Mouse (Mus musculus) liver, embryonic 15.5 days (tissue): ENCODE results near the gene Ptma. TPM values are rescaled to one million over a fixed set of nuclear protein-coding genes. Genes with fewer than 3 reads are reported as not detected.

Source experiments
- ATAC-seq: fragments of 200-750 bp; cut with Nextera tagmentation; 2 replicates; pipeline ENCODE4 v1.8.0; 2017; ENCODE audit warnings: moderate number of reproducible peaks, mild to moderate bottlenecking, moderate library complexity; ENCODE audit not compliant: insufficient read depth
- H3K27ac ChIP-seq: fragments of 300-500 bp; sonication (generic); replicated peaks from 2 replicates; pipeline ENCODE4 v1.5.1; 2015; ENCODE audit warnings: mild to moderate bottlenecking, inconsistent platforms
- H3K27me3 ChIP-seq: fragments of 300-500 bp; sonication (generic); 2 replicates; pipeline ENCODE4 v1.6.1; 2015; ENCODE audit warnings: mild to moderate bottlenecking, inconsistent platforms
- H3K36me3 ChIP-seq: fragments of 300-500 bp; sonication (generic); replicated peaks from 2 replicates; pipeline ENCODE4 v1.6.1; 2015; ENCODE audit warnings: moderate library complexity, mild to moderate bottlenecking, inconsistent platforms
- H3K4me1 ChIP-seq: fragments of 300-500 bp; sonication (generic); replicated peaks from 2 replicates; pipeline ENCODE4 v1.6.1; 2015; ENCODE audit warnings: inconsistent platforms
- H3K4me2 ChIP-seq: fragments of 300-500 bp; sonication (generic); 2 replicates; pipeline ENCODE4 v1.6.1; 2015; ENCODE audit warnings: moderate library complexity, mild to moderate bottlenecking, inconsistent platforms
- H3K4me3 ChIP-seq: fragments of 300-500 bp; sonication (generic); replicated peaks from 2 replicates; pipeline ENCODE4 v1.5.1; 2015; ENCODE audit warnings: mild to moderate bottlenecking, inconsistent platforms
- H3K9ac ChIP-seq: fragments of 300-500 bp; sonication (generic); 2 replicates; pipeline ENCODE4 v1.6.1; 2015; ENCODE audit warnings: moderate library complexity, mild to moderate bottlenecking, inconsistent platforms
- H3K9me3 ChIP-seq: fragments of 300-500 bp; sonication (generic); replicated peaks from 2 replicates; pipeline ENCODE4 v1.6.1; 2016; ENCODE audit warnings: inconsistent platforms
- WGBS: fragments of 180-500 bp; shearing (Covaris S2); methylation state at CpG from one replicate; pipeline ENCODE4 v1.1.7; 2015; ENCODE audit warnings: mixed read lengths; ENCODE audit not compliant: insufficient replicate concordance; 5-methylcytosine and 5-hydroxymethylcytosine counted together
- polyA plus RNA-seq: library from polyadenylated mRNA; unstranded; fragments of >200 nt; fragmentation: Nextera tagmentation; extraction: Ambion mirVana; gene quantifications from 2 replicates; pipeline ENCODE4 v1.2.1, GENCODE M21; 2015

Gene Ptma
- polyA plus RNA-seq, 1 experiment from 2014 or later = 778 TPM

DNA sequence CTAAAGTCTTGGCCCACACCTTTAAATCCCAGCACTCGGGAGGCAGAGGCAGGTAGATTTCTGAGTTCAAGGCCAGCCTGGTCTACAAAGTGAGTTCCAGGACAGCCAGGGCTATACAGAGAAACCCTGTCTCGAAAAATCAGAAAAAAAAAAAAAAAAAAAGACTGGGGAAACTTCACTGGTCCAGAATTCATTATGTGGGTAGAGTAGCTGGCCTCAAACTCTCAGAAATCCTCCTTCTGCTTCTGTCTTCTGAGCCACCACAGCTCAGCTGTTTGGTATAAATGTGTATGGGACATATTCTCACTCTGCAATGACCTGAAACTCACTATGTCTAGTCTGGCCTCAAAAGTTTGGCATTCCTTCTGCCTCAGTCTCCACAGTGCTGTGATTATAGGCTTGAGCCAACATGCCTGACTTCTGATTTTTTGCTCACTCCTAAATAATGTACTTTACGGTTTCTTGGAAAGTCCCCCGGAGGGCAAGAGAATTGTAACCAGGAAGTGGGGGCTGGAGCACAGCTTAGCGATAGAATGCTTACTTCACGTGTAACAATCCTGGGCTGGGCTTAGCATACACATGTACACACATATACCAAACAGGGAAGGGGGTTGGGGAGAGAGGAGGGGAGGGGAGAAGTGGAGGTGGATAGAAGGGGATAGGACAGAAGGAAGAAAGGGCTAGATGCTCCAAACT is 10.7 kb upstream of the Ptma start:
- 45% methylated on average over 6 of the region's 6 CpGs for WGBS

GRCm38 (mm10) chr1:86517076-86517475 is 9.4 kb upstream of the Ptma start:
- Histone ChIP-seq H3K9me3 (no peaks in the 10 kb centered on the region), H3K4me3 (no peak overlapping the region), H3K4me2 (no peak overlapping the region), H3K27ac (no peak overlapping the region), H3K4me1 (peaks cover 8% of the 10 kb centered on the region), H3K27me3 (0 out of 2 replicates have a peak, but pooled peaks cover 4% of the 10 kb centered on the region), H3K36me3 (no peaks in the 10 kb centered on the region), H3K9ac (no peak overlapping the region)
- no peak for ATAC-seq
- WGBS = 59% methylated on average over 3 of the region's 3 CpGs

More for the DNA sequence above, 10.7 kb upstream of the Ptma start:
- Histone ChIP-seq H3K27ac (no peak overlapping the region), H3K4me1 (peaks cover 18% of the 10 kb centered on the region), H3K9me3 (no peaks in the 10 kb centered on the region), H3K36me3 (no peaks in the 10 kb centered on the region), H3K9ac (no peak overlapping the region), H3K27me3 (0 out of 2 replicates have a peak, but pooled peaks cover 4% of the 10 kb centered on the region), H3K4me3 (no peak overlapping the region), H3K4me2 (no peak overlapping the region)
- no peak for ATAC-seq

- Histone ChIP-seq H3K4me2 (no peak overlapping the region), H3K27ac (no peak overlapping the region), H3K9ac (no peak overlapping the region), H3K27me3 (0 out of 2 replicates have a peak, but pooled peaks cover 4% of the 10 kb centered on the region), H3K4me3 (no peak overlapping the region), H3K4me1 (peaks cover 34% of the 10 kb centered on the region), H3K36me3 (no peaks in the 10 kb centered on the region), H3K9me3 (no peaks in the 10 kb centered on the region)
- WGBS = 30% methylated on average over 7 of the region's 7 CpGs
- ATAC-seq = no peak
These were observed 6.2 kb upstream of the Ptma start for GRCm38 (mm10) chr1:86520361-86520760.

DNA sequence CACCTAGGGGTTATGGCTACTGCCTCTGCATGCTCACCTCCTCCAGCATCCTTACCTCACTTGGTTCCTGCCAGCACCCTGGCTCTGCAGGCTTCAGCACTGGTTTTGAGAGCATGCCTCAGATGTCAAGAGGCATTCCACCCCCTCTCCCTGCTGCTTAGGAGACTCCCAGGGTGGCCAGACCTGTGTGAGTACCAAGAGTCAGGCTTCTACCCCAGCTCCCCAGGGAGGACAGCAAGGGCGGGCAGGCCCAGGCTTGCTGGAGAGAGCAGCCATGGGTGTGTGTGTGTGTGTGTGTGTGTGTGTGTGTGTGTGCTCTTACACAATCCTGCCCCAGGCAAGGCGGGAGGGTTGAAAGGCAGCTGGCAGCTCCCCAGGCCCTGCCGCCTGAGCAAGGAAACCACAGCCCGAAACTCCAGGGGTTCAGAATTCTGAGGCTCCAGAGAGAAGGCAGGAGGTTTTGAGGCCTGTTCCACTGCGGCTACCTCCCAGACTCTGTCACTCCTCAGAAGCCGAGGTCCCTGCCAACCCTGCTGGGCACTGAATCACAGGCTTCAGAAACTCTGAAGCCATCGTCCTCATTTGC is 4.1 kb upstream of the Ptma start:
- H3K4me1 ChIP-seq = peaks cover 41% of the 10 kb centered on the region
- no peaks in the 10 kb centered on the region for H3K36me3 ChIP-seq
- no peak overlapping the region for H3K9ac ChIP-seq
- no peak overlapping the region for H3K4me2 ChIP-seq
- H3K27ac ChIP-seq = peak overlapping the region; percentile 33; the same call in 1 of the 2 replicates
- ATAC-seq = no peak
- H3K4me3 ChIP-seq = no peak overlapping the region
- H3K27me3 ChIP-seq = 0 out of 2 replicates have a peak, but pooled peaks cover 4% of the 10 kb centered on the region
- H3K9me3 ChIP-seq = no peaks in the 10 kb centered on the region
- 73% methylated on average over 7 of the region's 7 CpGs for WGBS

- H3K9ac ChIP-seq = peak overlapping the region; percentile 68
- peak overlapping the region; percentile 96 for H3K4me2 ChIP-seq
- H3K4me1 ChIP-seq = peaks cover 54% of the 10 kb centered on the region
- H3K27ac ChIP-seq = peak overlapping the region; percentile 97
- peaks cover 4% of the 10 kb centered on the region for H3K36me3 ChIP-seq
- H3K4me3 ChIP-seq = peak overlapping the region; percentile 99; the same call in 1 of the 2 replicates
- no peaks in the 10 kb centered on the region for H3K27me3 ChIP-seq
- H3K9me3 ChIP-seq = no peaks in the 10 kb centered on the region
- 42% methylated on average over 8 of the region's 8 CpGs for WGBS
- ATAC-seq = no peak
These were observed 2.5 kb upstream of the Ptma start for GRCm38 (mm10) chr1:86523776-86524618.

GRCm38 (mm10) chr1:86524619-86525498 is 1.7 kb upstream of the Ptma start:
- WGBS = 2% methylated on average over 53 of the region's 53 CpGs
- Histone ChIP-seq H3K4me3 (peak overlapping the region; percentile 99), H3K4me1 (peaks cover 62% of the 10 kb centered on the region), H3K9me3 (no peaks in the 10 kb centered on the region), H3K27ac (peak overlapping the region; percentile 97), H3K36me3 (peaks cover 12% of the 10 kb centered on the region), H3K27me3 (no peaks in the 10 kb centered on the region), H3K9ac (peak overlapping the region; percentile 98), H3K4me2 (peak overlapping the region; percentile 96)
- peak; percentile 62 for ATAC-seq

GRCm38 (mm10) chr1:86525499-86526115 is 919 bp upstream of the Ptma start:
- Histone ChIP-seq H3K27ac (peak overlapping the region; percentile 97), H3K4me2 (peak overlapping the region; percentile 96), H3K9ac (peak overlapping the region; percentile 98), H3K4me3 (peak overlapping the region; percentile 99), H3K9me3 (no peaks in the 10 kb centered on the region), H3K4me1 (peaks cover 60% of the 10 kb centered on the region), H3K27me3 (no peaks in the 10 kb centered on the region), H3K36me3 (peaks cover 14% of the 10 kb centered on the region)
- WGBS = under 1% methylated on average over 44 of the region's 44 CpGs
- peak; percentile 6 for ATAC-seq

- Histone ChIP-seq H3K9me3 (no peaks in the 10 kb centered on the region), H3K4me3 (peak overlapping the region; percentile 99), H3K4me1 (peaks cover 72% of the 10 kb centered on the region), H3K27me3 (no peaks in the 10 kb centered on the region), H3K4me2 (peak overlapping the region; percentile 96), H3K9ac (peak overlapping the region; percentile 98), H3K27ac (peak overlapping the region; percentile 97), H3K36me3 (peaks cover 26% of the 10 kb centered on the region)
- no peak for ATAC-seq
- under 1% methylated on average over 110 of the region's 111 CpGs for WGBS
These were observed 468 bp downstream of the Ptma start for GRCm38 (mm10) chr1:86526789-86527598.

DNA sequence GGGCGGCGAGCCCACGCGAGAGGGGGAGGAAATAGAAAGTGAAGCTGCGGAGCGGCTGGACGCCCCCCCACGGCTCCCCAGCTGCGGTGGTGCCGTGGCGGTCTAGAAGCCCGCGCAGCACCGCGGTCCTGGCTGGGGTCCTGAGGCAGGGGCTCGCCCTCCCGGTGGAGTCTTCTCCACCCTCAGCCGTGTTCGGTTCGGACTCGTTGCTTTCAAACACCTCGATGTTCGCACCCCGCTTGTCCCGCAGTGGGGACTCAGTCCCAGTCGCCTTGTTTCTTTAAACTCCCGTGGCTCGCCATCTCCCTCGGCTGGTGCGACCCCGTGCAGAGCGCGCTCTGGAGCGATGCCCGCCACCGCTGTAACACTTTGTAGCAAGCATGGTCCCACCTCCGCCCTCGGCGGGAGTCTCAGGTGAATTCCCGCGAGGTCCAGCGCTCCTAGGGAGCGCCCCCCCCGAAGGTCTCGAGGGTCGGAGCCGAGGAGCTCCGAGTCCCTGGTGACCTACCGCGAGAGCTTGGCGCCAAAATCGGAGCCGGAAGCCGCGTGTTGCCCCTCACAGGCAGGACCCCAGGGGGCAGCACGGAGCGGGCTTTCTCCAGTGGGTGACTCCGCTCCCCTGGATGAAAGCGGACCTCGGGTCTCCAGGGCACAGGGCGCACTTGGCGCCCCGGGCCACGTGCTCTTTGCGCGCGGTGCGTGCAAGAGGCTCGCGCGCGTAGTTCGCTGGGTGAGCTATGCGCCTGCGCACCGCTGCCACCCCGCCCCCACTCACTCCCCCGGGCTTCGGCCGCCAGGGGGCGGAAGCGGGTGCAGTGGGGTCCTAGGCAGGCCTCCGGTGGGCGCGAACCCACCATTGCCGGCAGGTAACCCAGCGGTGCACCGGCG is 1.3 kb downstream of the Ptma start:
- no peaks in the 10 kb centered on the region for H3K27me3 ChIP-seq
- peak; percentile 14 for ATAC-seq
- H3K4me1 ChIP-seq = peaks cover 71% of the 10 kb centered on the region
- WGBS = under 1% methylated on average over 89 of the region's 89 CpGs
- peaks cover 26% of the 10 kb centered on the region for H3K36me3 ChIP-seq
- peak overlapping the region; percentile 97 for H3K27ac ChIP-seq
- peak overlapping the region; percentile 99 for H3K4me3 ChIP-seq
- H3K9ac ChIP-seq = peak overlapping the region; percentile 98
- H3K4me2 ChIP-seq = peak overlapping the region; percentile 96
- no peaks in the 10 kb centered on the region for H3K9me3 ChIP-seq
